Mouse (Mus musculus) small intestine, adult 2 months (tissue): ENCODE measurements around the gene Tefm.

Experiments used
- CTCF ChIP-seq: fragments of 200-500 bp; IDR thresholded peaks from 2 replicates; pipeline ENCODE4 v1.5.1; 2012; ENCODE audit warnings: low read depth, mild to moderate bottlenecking, control low read depth, inconsistent platforms, low read length, moderate library complexity, mixed read lengths; ENCODE audit not compliant: insufficient replicate concordance, insufficient read length; ENCODE audit errors: extremely low read depth
- POLR2A ChIP-seq: fragments of 200-500 bp; IDR thresholded peaks from 2 replicates; pipeline ENCODE4 v1.6.1; 2012; ENCODE audit warnings: low read depth, mild to moderate bottlenecking, control low read depth, inconsistent platforms, low read length, moderate library complexity

GRCm38 (mm10) chr11:80088917-80089816 is 52.8 kb downstream of the Tefm start, which contains the start of gene Atad5:
- TF ChIP-seq POLR2A: no peak; the same call in 1 of the 2 replicates
- no peak for TF ChIP-seq CTCF
